Mouse (Mus musculus) kidney, embryonic 16.5 days (tissue): ENCODE measurements around the gene Gnai2. TPM values are rescaled to one million over a fixed set of nuclear protein-coding genes. Genes with fewer than 3 reads are reported as not detected.

Experiments used
- ATAC-seq: fragments of 200-750 bp; cut with Nextera tagmentation; 2 replicates; pipeline ENCODE4 v1.8.0; 2017; ENCODE audit warnings: moderate TSS enrichment; ENCODE audit not compliant: low FRiP score, low TSS enrichment
- H3K27ac ChIP-seq: fragments of 300-500 bp; sonication (generic); 2 replicates; pipeline ENCODE4 v1.5.1; 2014; ENCODE audit warnings: low read length
- H3K27me3 ChIP-seq: fragments of 300-500 bp; sonication (generic); 2 replicates; pipeline ENCODE4 v1.6.1; 2014; ENCODE audit warnings: low read length, control low read depth, mixed read lengths; ENCODE audit not compliant: insufficient read depth
- H3K36me3 ChIP-seq: fragments of 300-500 bp; sonication (generic); 2 replicates; pipeline ENCODE4 v1.6.1; 2014; ENCODE audit warnings: low read length, control low read depth, mixed read lengths; ENCODE audit not compliant: insufficient read depth
- H3K4me1 ChIP-seq: fragments of 300-500 bp; sonication (generic); 2 replicates; pipeline ENCODE4 v1.6.1; 2014; ENCODE audit warnings: low read length, control low read depth, mixed read lengths; ENCODE audit not compliant: insufficient read depth
- H3K4me2 ChIP-seq: fragments of 300-500 bp; sonication (generic); replicated peaks from 2 replicates; pipeline ENCODE4 v1.6.1; 2014; ENCODE audit warnings: low read depth, low read length
- H3K4me3 ChIP-seq: fragments of 300-500 bp; sonication (generic); 2 replicates; pipeline ENCODE4 v1.5.1; 2014; ENCODE audit warnings: mild to moderate bottlenecking, low read length
- H3K9ac ChIP-seq: fragments of 300-500 bp; sonication (generic); replicated peaks from 2 replicates; pipeline ENCODE4 v1.6.1; 2014; ENCODE audit warnings: low read length
- H3K9me3 ChIP-seq: fragments of 300-500 bp; sonication (generic); 2 replicates; pipeline ENCODE4 v1.6.1; 2016; ENCODE audit warnings: low read length, control low read depth
- WGBS: fragments of 180-500 bp; shearing (Covaris S2); extraction: QIAGEN DNeasy Blood & Tissue Kit; methylation state at CpG from one replicate; pipeline ENCODE4 v1.1.7; 2014; 5-methylcytosine and 5-hydroxymethylcytosine counted together
- polyA plus RNA-seq: library from polyadenylated mRNA; unstranded; fragments of >200 nt; fragmentation: Nextera tagmentation; extraction: Ambion mirVana; gene quantifications from 2 replicates; pipeline ENCODE4 v1.2.1, GENCODE M21; 2015

The Gnai2 gene
- polyA plus RNA-seq, 1 experiment from 2014 or later: 447 TPM

GRCm38 (mm10) chr9:107618098-107618497 lies 17.1 kb downstream of the Gnai2 start:
- Histone ChIP-seq H3K4me1 (peaks cover 25% of the 10 kb centered on the region), H3K4me3 (no peak overlapping the region), H3K27ac (peak overlapping the region; percentile 71), H3K9ac (no peak overlapping the region; the same call in 1 of the 2 replicates), H3K4me2 (no peak overlapping the region), H3K9me3 (no peaks in the 10 kb centered on the region), H3K36me3 (peaks cover 66% of the 10 kb centered on the region), H3K27me3 (no peaks in the 10 kb centered on the region)
- WGBS: 86% methylated on average over 6 of the region's 6 CpGs
- ATAC-seq: no peak

- WGBS: 84% methylated on average over 2 of the region's 2 CpGs
- Histone ChIP-seq H3K36me3 (peaks cover 64% of the 10 kb centered on the region), H3K4me1 (peaks cover 29% of the 10 kb centered on the region), H3K4me3 (no peak overlapping the region), H3K4me2 (no peak overlapping the region), H3K27ac (no peak overlapping the region), H3K9me3 (no peaks in the 10 kb centered on the region), H3K9ac (no peak overlapping the region), H3K27me3 (no peaks in the 10 kb centered on the region)
- ATAC-seq: no peak
These were observed 17.7 kb downstream of the Gnai2 start for GRCm38 (mm10) chr9:107617461-107617860.

- H3K9me3 ChIP-seq: no peaks in the 10 kb centered on the region
- no peak overlapping the region for H3K4me2 ChIP-seq
- WGBS: 69% methylated on average over 4 of the region's 4 CpGs
- no peak overlapping the region for H3K27ac ChIP-seq
- no peaks in the 10 kb centered on the region for H3K27me3 ChIP-seq
- H3K4me3 ChIP-seq: no peak overlapping the region
- ATAC-seq: no peak
- no peak overlapping the region for H3K9ac ChIP-seq
- peaks cover 57% of the 10 kb centered on the region for H3K36me3 ChIP-seq
- H3K4me1 ChIP-seq: peaks cover 37% of the 10 kb centered on the region
These were observed 20.1 kb downstream of the Gnai2 start for GRCm38 (mm10) chr9:107615035-107615434.

- Histone ChIP-seq H3K27ac (peak overlapping the region; percentile 95), H3K4me3 (peak overlapping the region; percentile 46), H3K9me3 (no peaks in the 10 kb centered on the region), H3K4me2 (peak overlapping the region; percentile 86), H3K36me3 (peaks cover 39% of the 10 kb centered on the region), H3K27me3 (no peaks in the 10 kb centered on the region), H3K9ac (peak overlapping the region; percentile 77; the same call in 1 of the 2 replicates), H3K4me1 (peaks cover 35% of the 10 kb centered on the region)
- peak; percentile 35; the same call in 1 of the 2 replicates for ATAC-seq
- 13% methylated on average over 12 of the region's 12 CpGs for WGBS
These were observed 22.1 kb downstream of the Gnai2 start for GRCm38 (mm10) chr9:107612945-107613569.

- 5% methylated on average over 38 of the region's 48 CpGs for WGBS
These were observed 22.8 kb downstream of the Gnai2 start for GRCm38 (mm10) chr9:107612191-107612944.

GRCm38 (mm10) chr9:107611456-107612190 lies 23.5 kb downstream of the Gnai2 start:
- H3K9me3 ChIP-seq: no peaks in the 10 kb centered on the region
- peak overlapping the region; percentile 86 for H3K4me2 ChIP-seq
- peak overlapping the region; percentile 46; the same call in 1 of the 2 replicates for H3K4me3 ChIP-seq
- H3K4me1 ChIP-seq: peaks cover 50% of the 10 kb centered on the region
- H3K36me3 ChIP-seq: peaks cover 28% of the 10 kb centered on the region
- no peak; the same call in 1 of the 2 replicates for ATAC-seq
- no peaks in the 10 kb centered on the region for H3K27me3 ChIP-seq
- peak overlapping the region; percentile 77 for H3K9ac ChIP-seq
- peak overlapping the region; percentile 95 for H3K27ac ChIP-seq
- 79% methylated on average over 6 of the region's 6 CpGs for WGBS

More at GRCm38 (mm10) chr9:107612191-107612944, 22.8 kb downstream of the Gnai2 start:
- Histone ChIP-seq H3K9me3 (no peaks in the 10 kb centered on the region), H3K9ac (peak overlapping the region; percentile 77), H3K4me1 (peaks cover 42% of the 10 kb centered on the region), H3K27ac (peak overlapping the region; percentile 95), H3K4me2 (peak overlapping the region; percentile 86), H3K4me3 (peak overlapping the region; percentile 46), H3K27me3 (no peaks in the 10 kb centered on the region), H3K36me3 (peaks cover 33% of the 10 kb centered on the region)
- peak; percentile 94 for ATAC-seq

GRCm38 (mm10) chr9:107609433-107609830 lies 25.7 kb downstream of the Gnai2 start:
- H3K9ac ChIP-seq: no peak overlapping the region; the same call in 1 of the 2 replicates
- H3K27ac ChIP-seq: no peak overlapping the region
- no peak overlapping the region for H3K4me3 ChIP-seq
- H3K9me3 ChIP-seq: no peaks in the 10 kb centered on the region
- peaks cover 72% of the 10 kb centered on the region for H3K4me1 ChIP-seq
- no peak for ATAC-seq
- peaks cover 7% of the 10 kb centered on the region; the same call in 1 of the 2 replicates for H3K36me3 ChIP-seq
- H3K4me2 ChIP-seq: no peak overlapping the region
- 66% methylated on average over 4 of the region's 4 CpGs for WGBS
- no peaks in the 10 kb centered on the region for H3K27me3 ChIP-seq

- ATAC-seq: no peak
- H3K27me3 ChIP-seq: no peaks in the 10 kb centered on the region
- H3K4me2 ChIP-seq: peak within 1 kb of the TSS; percentile 49; the same call in 1 of the 2 replicates
- WGBS: 38% methylated on average over 11 of the region's 12 CpGs
- peak within 1 kb of the TSS; percentile 34; the same call in 1 of the 2 replicates for H3K9ac ChIP-seq
- peak within 1 kb of the TSS; percentile 94 for H3K27ac ChIP-seq
- no peak within 1 kb of the TSS for H3K4me3 ChIP-seq
- no peaks in the 10 kb centered on the region for H3K9me3 ChIP-seq
- H3K36me3 ChIP-seq: peaks cover 1% of the 10 kb centered on the region; the same call in 1 of the 2 replicates
- peaks cover 77% of the 10 kb centered on the region for H3K4me1 ChIP-seq
These were observed 26.3 kb downstream of the Gnai2 start, which contains the start of gene Sema3b for GRCm38 (mm10) chr9:107608741-107609432. Sema3b (minus strand) TSS chr9:107609229.

GRCm38 (mm10) chr9:107607653-107608245 lies 27.4 kb downstream of the Gnai2 start:
- Histone ChIP-seq H3K27ac (peak overlapping the region; percentile 94), H3K36me3 (no peaks in the 10 kb centered on the region), H3K4me3 (peak overlapping the region; percentile 32; the same call in 1 of the 2 replicates), H3K9me3 (no peaks in the 10 kb centered on the region), H3K27me3 (no peaks in the 10 kb centered on the region), H3K4me2 (peak overlapping the region; percentile 49), H3K9ac (peak overlapping the region; percentile 54), H3K4me1 (peaks cover 84% of the 10 kb centered on the region)
- ATAC-seq: no peak
- 63% methylated on average over 9 of the region's 9 CpGs for WGBS
